Comparison of ENCODE assay signal across 29 mouse cellular contexts in the genomic region with DNA sequence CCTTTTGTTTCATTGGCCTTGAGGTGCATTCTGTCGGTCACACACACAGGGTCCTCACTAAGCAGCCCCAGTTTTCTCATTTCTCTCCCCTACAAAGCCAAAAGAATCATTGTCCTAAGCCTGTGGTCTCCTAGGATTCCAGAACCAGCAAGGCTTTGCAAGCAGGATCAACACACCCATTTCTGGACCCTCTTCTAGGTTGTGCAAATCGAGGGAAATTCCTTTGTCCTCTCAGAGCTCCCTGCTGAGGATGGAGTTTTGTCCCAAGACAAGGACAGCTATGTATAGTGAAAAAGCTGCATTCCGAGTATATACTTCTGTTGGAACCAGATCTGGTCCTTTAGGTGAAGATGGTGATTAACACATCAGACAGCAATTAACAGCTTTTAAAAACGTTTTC. TPM values are rescaled to one million over a fixed set of nuclear protein-coding genes. Genes with fewer than 3 reads are reported as not detected.
DNase-seq lines count a peak whose midpoint lies in the region; ATAC-seq and TF ChIP-seq lines count a peak whose summit lies in the region.
"Had no signal": no experiment of that assay in that cellular context is flagged by ENCODE, and none has a peak within 500 bp of the region (broad histone marks: within the 10 kb centered on the region; RNA-seq: fewer than 3 reads in every experiment).

No protein-coding gene starts in this region.

- ATAC-seq in midbrain, embryonic 11.5 days (ENCODE audit: low FRiP score): no peak
- ATAC-seq: activated CD4-positive, CD25-positive, alpha-beta regulatory T cell, adult 4 months; CD4-positive, CD25-positive, alpha-beta regulatory T cell, adult 4 months; forebrain, embryonic 14.5 days; forebrain, embryonic 16.5 days; Patski had no signal

- no peak for TF ChIP-seq CTCF in E14TG2a.4 (conservative IDR thresholded peaks at IDR 0.05; ENCODE audit: low read length)
- no peak for TF ChIP-seq CTCF in bone marrow, adult 2 months (IDR thresholded peaks at IDR 0.05; ENCODE audit: control insufficient read depth, insufficient read depth, low read length)

- H3K9me3 ChIP-seq in E14TG2a.4 (ENCODE audit: low read length): no peaks in the 10 kb centered on the region
- H3K9me3 ChIP-seq in midbrain, embryonic 11.5 days (ENCODE audit: control insufficient read depth, low read length): no peaks in the 10 kb centered on the region
- H3K9me3 ChIP-seq: embryonic facial prominence, embryonic 13.5 days; embryonic facial prominence, embryonic 15.5 days; forebrain, embryonic 10.5 days; forebrain, embryonic 12.5 days; G1E had no signal

- H3K4me2 ChIP-seq in midbrain, embryonic 11.5 days: no peak overlapping the region
- H3K4me2 ChIP-seq: embryonic facial prominence, embryonic 13.5 days; embryonic facial prominence, embryonic 15.5 days; forebrain, embryonic 12.5 days had no signal

- peaks cover 68% of the 10 kb centered on the region for H3K4me1 ChIP-seq in E14TG2a.4 (replicated peaks; ENCODE audit: low read depth, low read length)
- no peaks in the 10 kb centered on the region; the same call in 1 of the 2 replicates for H3K4me1 ChIP-seq in bone marrow, adult 2 months (ENCODE audit: control insufficient read depth, insufficient read depth, low read length)
- peaks cover 13% of the 10 kb centered on the region for H3K4me1 ChIP-seq in midbrain, embryonic 11.5 days (ENCODE audit: control insufficient read depth, insufficient read depth, low read length)

- peaks cover 12% of the 10 kb centered on the region for H3K27me3 ChIP-seq in E14TG2a.4 (ENCODE audit: insufficient read depth, low read length)
- peaks cover 33% of the 10 kb centered on the region for H3K27me3 ChIP-seq in midbrain, embryonic 11.5 days (ENCODE audit: control insufficient read depth, insufficient read depth, low read length)
- H3K27me3 ChIP-seq: Patski had no signal

- H3K9ac ChIP-seq in midbrain, embryonic 11.5 days (ENCODE audit: low read length): no peak overlapping the region
- H3K9ac ChIP-seq: embryonic facial prominence, embryonic 13.5 days; embryonic facial prominence, embryonic 15.5 days; forebrain, embryonic 12.5 days had no signal

- H3K4me3 ChIP-seq in E14TG2a.4 (replicated peaks; ENCODE audit: low read length): peak overlapping the region; percentile 66; the same call in 1 of the 2 replicates
- H3K4me3 ChIP-seq in bone marrow, adult 2 months (replicated peaks; ENCODE audit: control insufficient read depth, low read depth, low read length): no peak overlapping the region
- no peak overlapping the region for H3K4me3 ChIP-seq in midbrain, embryonic 11.5 days (ENCODE audit: low read depth, low read length)
- H3K4me3 ChIP-seq: embryonic facial prominence, embryonic 13.5 days; embryonic facial prominence, embryonic 15.5 days; erythroblast, embryonic 14.5 days; forebrain, embryonic 12.5 days had no signal

- no peak for TF ChIP-seq POLR2A in bone marrow, adult 2 months (IDR thresholded peaks at IDR 0.05; ENCODE audit: borderline replicate concordance, control insufficient read depth, low read depth, low read length)

- DNase-seq in ES-CJ7 (ENCODE audit: low read depth, low spot score): peak; percentile 84
- DNase-seq in R1 (ENCODE audit: low read depth, low spot score): peak; percentile 95
- no peak for DNase-seq in layer of hippocampus, adult 9-11 months
- no peak for DNase-seq in neural tube, embryonic 10.5 days (ENCODE audit: extremely low spot score, low spot score)
- DNase-seq in midbrain, embryonic 11.5 days (ENCODE audit: low spot score, missing footprints): no peak
- DNase-seq: adrenal gland, adult 8-10 months; adrenal gland, postnatal 14 days; adrenal gland, postnatal 36 days; B cell, adult 2 months; cerebellum, adult 11 months; cerebellum, adult 18-20 months; cerebellum, adult 8-10 months; cerebellum, adult 9-11 months; cerebellum, postnatal 14 days; cerebellum, postnatal 36 days; embryo, embryonic 11 days had no signal

- WGBS in bone marrow, adult 2 months: 49% methylated on average over 4 of the region's 4 CpGs
- WGBS in midbrain, embryonic 11.5 days: 16% methylated on average over 4 of the region's 4 CpGs

- peak overlapping the region; percentile 56; the same call in 1 of the 2 replicates for H3K27ac ChIP-seq in bone marrow, adult 2 months (ENCODE audit: control insufficient read depth, insufficient read depth, low read depth, low read length, poor library complexity)
- H3K27ac ChIP-seq in midbrain, embryonic 11.5 days (ENCODE audit: low read depth, low read length): no peak overlapping the region
- H3K27ac ChIP-seq: embryonic facial prominence, embryonic 13.5 days; embryonic facial prominence, embryonic 15.5 days; forebrain, embryonic 12.5 days had no signal

- H3K36me3 ChIP-seq in E14TG2a.4 (ENCODE audit: insufficient read depth, low read length): peaks cover 4% of the 10 kb centered on the region
- no peaks in the 10 kb centered on the region for H3K36me3 ChIP-seq in midbrain, embryonic 11.5 days (ENCODE audit: control insufficient read depth, insufficient read depth, low read length)
- H3K36me3 ChIP-seq: embryonic facial prominence, embryonic 13.5 days; embryonic facial prominence, embryonic 15.5 days; forebrain, embryonic 10.5 days; forebrain, embryonic 12.5 days; G1E had no signal

RNA-seq across cellular contexts. Expression of a gene that starts 2.9 kb away (rescaled TPM):
- polyA plus RNA-seq in bone marrow, adult 2 months (2011; ENCODE audit: insufficient read depth, insufficient read length, low replicate concordance, missing spikeins): 24.1 and 27.3 TPM in 2 replicates
- polyA plus RNA-seq in midbrain, embryonic 11.5 days (2014; fragmentation: Nextera tagmentation; extraction: Ambion mirVana): 1.1 and 1.3 TPM in 2 replicates

RNA-seq across cellular contexts. Expression of a gene that starts 13.1 kb away (rescaled TPM):
- 60.2 and 70.6 TPM in 2 replicates for polyA plus RNA-seq in bone marrow, adult 2 months (2011; ENCODE audit: insufficient read depth, insufficient read length, low replicate concordance, missing spikeins)
- polyA plus RNA-seq in midbrain, embryonic 11.5 days (2014; fragmentation: Nextera tagmentation; extraction: Ambion mirVana): 256 and 275 TPM in 2 replicates

RNA-seq across cellular contexts. Expression of a gene that starts 14.8 kb away (rescaled TPM):
- 9.0 and 20.4 TPM in 2 replicates for polyA plus RNA-seq in bone marrow, adult 2 months (2011; ENCODE audit: insufficient read depth, insufficient read length, low replicate concordance, missing spikeins)
- polyA plus RNA-seq in midbrain, embryonic 11.5 days (2014; fragmentation: Nextera tagmentation; extraction: Ambion mirVana): 51.5 and 57.7 TPM in 2 replicates

RNA-seq across cellular contexts. Expression of a gene that starts 20.0 kb away (rescaled TPM):
- 3.5 and 5.6 TPM in 2 replicates for polyA plus RNA-seq in bone marrow, adult 2 months (2011; ENCODE audit: insufficient read depth, insufficient read length, low replicate concordance, missing spikeins)
- 17.0 and 18.1 TPM in 2 replicates for polyA plus RNA-seq in midbrain, embryonic 11.5 days (2014; fragmentation: Nextera tagmentation; extraction: Ambion mirVana)
- polyA plus RNA-seq: erythroblast, embryonic 14.5 days had no signal

RNA-seq across cellular contexts. Expression of a gene that starts 28.3 kb away (rescaled TPM):
- polyA plus RNA-seq in bone marrow, adult 2 months (2011; ENCODE audit: insufficient read depth, insufficient read length, low replicate concordance, missing spikeins): 21.7 and 23.1 TPM in 2 replicates
- 11.4 and 12.7 TPM in 2 replicates for polyA plus RNA-seq in midbrain, embryonic 11.5 days (2014; fragmentation: Nextera tagmentation; extraction: Ambion mirVana)

Comparison
In these comparisons a context has a peak if more than half of its experiments do, and no peak if none do; other contexts are left out.
1. DNase-seq: peak in ES-CJ7 (single experiment) and R1 (single experiment); none in layer of hippocampus, adult 9-11 months (single experiment), neural tube, embryonic 10.5 days (single experiment) and midbrain, embryonic 11.5 days (single experiment).
2. RNA of a gene that starts 2.9 kb away (polyA plus RNA-seq): 24.1 to 27.3 TPM in bone marrow, adult 2 months; 1.1 to 1.3 TPM in midbrain, embryonic 11.5 days; every median in the first group is over 10 times any median in the second.